8 mouse cellular contexts compared by ENCODE assay signal in genomic region chr13:22026058-22027031, GRCm38 (mm10). TPM values are rescaled to one million over a fixed set of nuclear protein-coding genes. Genes with fewer than 3 reads are reported as not detected.
DNase-seq lines count a peak whose midpoint lies in the region; ATAC-seq and TF ChIP-seq lines count a peak whose summit lies in the region.

No protein-coding gene starts in this region.

- DNase-seq in 416B (ENCODE audit: low read depth), result peak; percentile 90
- peak; percentile 86 to 87 for DNase-seq in adrenal gland, postnatal 36 days
- peak; percentile 92 for DNase-seq in heart, embryonic 10.5 days (ENCODE audit: low spot score)
- DNase-seq in limb, embryonic 14.5 days (ENCODE audit: low spot score), result peak; percentile 96
- DNase-seq in spleen, postnatal 36 days (ENCODE audit: low spot score in 2 of 2), result peak; percentile 76 to 87

- peak overlapping the region; percentile 69 for H3K4me2 ChIP-seq in kidney, embryonic 14.5 days (replicated peaks; ENCODE audit: low read depth, low read length)
- H3K4me2 ChIP-seq in limb, embryonic 14.5 days (replicated peaks; ENCODE audit: low read depth, low read length, severe bottlenecking), result peak overlapping the region; percentile 52
- peak overlapping the region; percentile 51 for H3K4me2 ChIP-seq in midbrain, embryonic 15.5 days

- no peak overlapping the region for H3K27ac ChIP-seq in embryonic fibroblast, embryonic 13.5 days (ENCODE audit: insufficient read depth, low read length)
- peak overlapping the region; percentile 76 for H3K27ac ChIP-seq in heart, embryonic 10.5 days
- H3K27ac ChIP-seq in kidney, embryonic 14.5 days (ENCODE audit: low read depth, low read length), result no peak overlapping the region
- no peak overlapping the region for H3K27ac ChIP-seq in limb, embryonic 14.5 days (replicated peaks; ENCODE audit: low read depth, low read length)
- peak overlapping the region; percentile 76 for H3K27ac ChIP-seq in midbrain, embryonic 15.5 days

- H3K27me3 ChIP-seq in heart, embryonic 10.5 days (ENCODE audit: insufficient read depth, poor library complexity, severe bottlenecking), result no peaks in the 10 kb centered on the region
- no peaks in the 10 kb centered on the region for H3K27me3 ChIP-seq in kidney, embryonic 14.5 days (ENCODE audit: control insufficient read depth, insufficient read depth, low read length)
- no peaks in the 10 kb centered on the region for H3K27me3 ChIP-seq in limb, embryonic 14.5 days (ENCODE audit: control insufficient read depth, insufficient read depth, low read length)
- peaks cover 9% of the 10 kb centered on the region; the same call in 1 of the 2 replicates for H3K27me3 ChIP-seq in midbrain, embryonic 15.5 days (replicated peaks)

- ATAC-seq in kidney, embryonic 14.5 days (ENCODE audit: low FRiP score, low TSS enrichment), result 0 out of 2 replicates have a peak, but pooled peaks have one; percentile 33
- ATAC-seq in limb, embryonic 14.5 days (ENCODE audit: low FRiP score, low read depth), result peak; percentile 73
- ATAC-seq in midbrain, embryonic 15.5 days (replicated peaks), result peak; percentile 72

- peak overlapping the region; percentile 58 for H3K9ac ChIP-seq in kidney, embryonic 14.5 days (ENCODE audit: low read depth, low read length)
- peak overlapping the region; percentile 50 for H3K9ac ChIP-seq in limb, embryonic 14.5 days (ENCODE audit: low read depth, low read length, severe bottlenecking)
- H3K9ac ChIP-seq in midbrain, embryonic 15.5 days, result peak overlapping the region; percentile 52

- H3K4me3 ChIP-seq in embryonic fibroblast, embryonic 13.5 days (ENCODE audit: insufficient read depth, low read length), result peak overlapping the region; percentile 74
- peak overlapping the region; percentile 70 for H3K4me3 ChIP-seq in heart, embryonic 10.5 days
- peak overlapping the region; percentile 52 for H3K4me3 ChIP-seq in kidney, embryonic 14.5 days (ENCODE audit: low read length)
- H3K4me3 ChIP-seq in limb, embryonic 14.5 days (replicated peaks; ENCODE audit: low read length), result peak overlapping the region; percentile 47
- H3K4me3 ChIP-seq in midbrain, embryonic 15.5 days, result peak overlapping the region; percentile 52

- H3K4me1 ChIP-seq in embryonic fibroblast, embryonic 13.5 days (ENCODE audit: control insufficient read depth, insufficient read depth, low read length), result no peaks in the 10 kb centered on the region
- H3K4me1 ChIP-seq in heart, embryonic 10.5 days, result no peaks in the 10 kb centered on the region
- H3K4me1 ChIP-seq in kidney, embryonic 14.5 days (ENCODE audit: control insufficient read depth, insufficient read depth, low read length), result no peaks in the 10 kb centered on the region
- H3K4me1 ChIP-seq in limb, embryonic 14.5 days (ENCODE audit: control insufficient read depth, insufficient read depth, low read length), result no peaks in the 10 kb centered on the region
- H3K4me1 ChIP-seq in midbrain, embryonic 15.5 days, result peaks cover 24% of the 10 kb centered on the region

- no peak for TF ChIP-seq CTCF in embryonic fibroblast, embryonic 13.5 days (IDR thresholded peaks at IDR 0.05; ENCODE audit: borderline replicate concordance, insufficient read depth, low read length)

- WGBS in heart, embryonic 10.5 days, result under 1% methylated on average over 35 of the region's 35 CpGs
- under 1% methylated on average over 35 of the region's 35 CpGs for WGBS in kidney, embryonic 14.5 days
- WGBS in limb, embryonic 14.5 days, result 1% methylated on average over 35 of the region's 35 CpGs
- WGBS in midbrain, embryonic 15.5 days, result 1% methylated on average over 35 of the region's 35 CpGs

- TF ChIP-seq POLR2A in embryonic fibroblast, embryonic 13.5 days (IDR thresholded peaks at IDR 0.05; ENCODE audit: low read depth, low read length), result no peak
- TF ChIP-seq POLR2A in limb, embryonic 14.5 days (IDR thresholded peaks at IDR 0.05; ENCODE audit: borderline replicate concordance, extremely low read depth, insufficient read depth, insufficient read length), result no peak

- no peaks in the 10 kb centered on the region for H3K9me3 ChIP-seq in heart, embryonic 10.5 days
- no peaks in the 10 kb centered on the region for H3K9me3 ChIP-seq in kidney, embryonic 14.5 days (ENCODE audit: control insufficient read depth, low read length)
- no peaks in the 10 kb centered on the region for H3K9me3 ChIP-seq in limb, embryonic 14.5 days (ENCODE audit: control insufficient read depth, low read length)
- H3K9me3 ChIP-seq in midbrain, embryonic 15.5 days, result no peaks in the 10 kb centered on the region

- no peaks in the 10 kb centered on the region for H3K36me3 ChIP-seq in heart, embryonic 10.5 days
- no peaks in the 10 kb centered on the region for H3K36me3 ChIP-seq in kidney, embryonic 14.5 days (ENCODE audit: control insufficient read depth, insufficient read depth, low read length)
- no peaks in the 10 kb centered on the region for H3K36me3 ChIP-seq in limb, embryonic 14.5 days (ENCODE audit: control insufficient read depth, insufficient read depth, low read length)
- no peaks in the 10 kb centered on the region for H3K36me3 ChIP-seq in midbrain, embryonic 15.5 days (replicated peaks)

RNA-seq across cellular contexts. Expression of gene Hist1h2ah, which starts 9.0 kb away (rescaled TPM):
- total RNA-seq in adrenal gland, postnatal 36 days (2021), result 10 to 100 TPM; 58.6 to 69.2 TPM
- polyA plus RNA-seq in embryonic fibroblast, embryonic 13.5 days (2011; ENCODE audit: insufficient read length, low read depth, missing spikeins), result 1.3 TPM in 1 of 2 replicates, not detected in the other
- 3.5 and 4.5 TPM in 2 replicates for polyA plus RNA-seq in heart, embryonic 10.5 days (2016; fragmentation: Nextera tagmentation; extraction: Ambion mirVana)
- 8.6 and 14.9 TPM in 2 replicates for polyA plus RNA-seq in kidney, embryonic 14.5 days (2014; fragmentation: Nextera tagmentation; extraction: Ambion mirVana)
- 5.5 and 14.9 TPM in 2 replicates for polyA plus RNA-seq in limb, embryonic 14.5 days (2012; rRNA removed)
- polyA plus RNA-seq in limb, embryonic 14.5 days (2014; fragmentation: Nextera tagmentation; extraction: Ambion mirVana), result 6.5 and 22.1 TPM in 2 replicates
- 1.9 TPM in 1 of 2 replicates, not detected in the other for polyA plus RNA-seq in midbrain, embryonic 15.5 days (2015; fragmentation: Nextera tagmentation; extraction: Ambion mirVana)

RNA-seq across cellular contexts. Expression of gene Hist1h2bk, which starts 9.3 kb away (rescaled TPM):
- total RNA-seq in adrenal gland, postnatal 36 days (2021), result 10 to 100 TPM; 67.8 to 68.6 TPM
- polyA plus RNA-seq in embryonic fibroblast, embryonic 13.5 days (2011; ENCODE audit: insufficient read length, low read depth, missing spikeins), result 16.3 and 22.3 TPM in 2 replicates
- polyA plus RNA-seq in heart, embryonic 10.5 days (2016; fragmentation: Nextera tagmentation; extraction: Ambion mirVana), result 3.1 and 6.4 TPM in 2 replicates
- polyA plus RNA-seq in kidney, embryonic 14.5 days (2014; fragmentation: Nextera tagmentation; extraction: Ambion mirVana), result 14.1 and 26.0 TPM in 2 replicates
- polyA plus RNA-seq in limb, embryonic 14.5 days (2012; rRNA removed), result 24.6 and 30.5 TPM in 2 replicates
- 6.9 and 7.1 TPM in 2 replicates for polyA plus RNA-seq in limb, embryonic 14.5 days (2014; fragmentation: Nextera tagmentation; extraction: Ambion mirVana)
- polyA plus RNA-seq in midbrain, embryonic 15.5 days (2015; fragmentation: Nextera tagmentation; extraction: Ambion mirVana), result 0.54 and 0.63 TPM in 2 replicates

RNA-seq across cellular contexts. Expression of gene Hist1h4i, which starts 14.8 kb away (rescaled TPM):
- 10 to 100 TPM; 75.2 to 76.6 TPM for total RNA-seq in adrenal gland, postnatal 36 days (2021)
- polyA plus RNA-seq in embryonic fibroblast, embryonic 13.5 days (2011; ENCODE audit: insufficient read length, low read depth, missing spikeins), result 5.6 and 9.1 TPM in 2 replicates
- 10.6 and 21.8 TPM in 2 replicates for polyA plus RNA-seq in heart, embryonic 10.5 days (2016; fragmentation: Nextera tagmentation; extraction: Ambion mirVana)
- polyA plus RNA-seq in kidney, embryonic 14.5 days (2014; fragmentation: Nextera tagmentation; extraction: Ambion mirVana), result 33.2 and 38.0 TPM in 2 replicates
- polyA plus RNA-seq in limb, embryonic 14.5 days (2012; rRNA removed), result 31.0 and 39.5 TPM in 2 replicates
- 14.0 and 14.7 TPM in 2 replicates for polyA plus RNA-seq in limb, embryonic 14.5 days (2014; fragmentation: Nextera tagmentation; extraction: Ambion mirVana)
- polyA plus RNA-seq in midbrain, embryonic 15.5 days (2015; fragmentation: Nextera tagmentation; extraction: Ambion mirVana), result 5.7 and 7.7 TPM in 2 replicates

RNA-seq across cellular contexts. Expression of gene Hist1h2ag, which starts 16.4 kb away (rescaled TPM):
- 10 to 100 TPM; 41.1 to 45.0 TPM for total RNA-seq in adrenal gland, postnatal 36 days (2021)
- 2.6 TPM in 1 of 2 replicates, not detected in the other for polyA plus RNA-seq in embryonic fibroblast, embryonic 13.5 days (2011; ENCODE audit: insufficient read length, low read depth, missing spikeins)
- 18.7 and 42.5 TPM in 2 replicates for polyA plus RNA-seq in heart, embryonic 10.5 days (2016; fragmentation: Nextera tagmentation; extraction: Ambion mirVana)
- polyA plus RNA-seq in kidney, embryonic 14.5 days (2014; fragmentation: Nextera tagmentation; extraction: Ambion mirVana), result 81.2 and 125 TPM in 2 replicates
- 54.6 and 89.6 TPM in 2 replicates for polyA plus RNA-seq in limb, embryonic 14.5 days (2012; rRNA removed)
- 56.7 and 74.1 TPM in 2 replicates for polyA plus RNA-seq in limb, embryonic 14.5 days (2014; fragmentation: Nextera tagmentation; extraction: Ambion mirVana)
- 5.4 and 6.8 TPM in 2 replicates for polyA plus RNA-seq in midbrain, embryonic 15.5 days (2015; fragmentation: Nextera tagmentation; extraction: Ambion mirVana)

RNA-seq across cellular contexts. Expression of gene Hist1h2bj, which starts 16.7 kb away (rescaled TPM):
- 10 to 100 TPM; 40.2 to 48.5 TPM for total RNA-seq in adrenal gland, postnatal 36 days (2021)
- 4.1 and 8.4 TPM in 2 replicates for polyA plus RNA-seq in embryonic fibroblast, embryonic 13.5 days (2011; ENCODE audit: insufficient read length, low read depth, missing spikeins)
- 8.3 and 12.9 TPM in 2 replicates for polyA plus RNA-seq in heart, embryonic 10.5 days (2016; fragmentation: Nextera tagmentation; extraction: Ambion mirVana)
- 18.7 and 33.9 TPM in 2 replicates for polyA plus RNA-seq in kidney, embryonic 14.5 days (2014; fragmentation: Nextera tagmentation; extraction: Ambion mirVana)
- 20.7 and 26.3 TPM in 2 replicates for polyA plus RNA-seq in limb, embryonic 14.5 days (2012; rRNA removed)
- polyA plus RNA-seq in limb, embryonic 14.5 days (2014; fragmentation: Nextera tagmentation; extraction: Ambion mirVana), result 10.3 and 11.1 TPM in 2 replicates
- 2.9 and 3.0 TPM in 2 replicates for polyA plus RNA-seq in midbrain, embryonic 15.5 days (2015; fragmentation: Nextera tagmentation; extraction: Ambion mirVana)

Comparison
In these comparisons a context has a peak if more than half of its experiments do, and no peak if none do; other contexts are left out.
1. H3K27ac ChIP-seq: peak in heart, embryonic 10.5 days (single experiment) and midbrain, embryonic 15.5 days (single experiment); none in embryonic fibroblast, embryonic 13.5 days (single experiment), kidney, embryonic 14.5 days (single experiment) and limb, embryonic 14.5 days (single experiment).
2. Peak in every context shown above with its lines, with median percentiles within 50 percentile points of each other: DNase-seq, H3K4me3 ChIP-seq, ATAC-seq, H3K4me2 ChIP-seq and H3K9ac ChIP-seq.